Mouse (Mus musculus) heart, postnatal 25 days (tissue): ENCODE data around the gene Mb21d2. TPM values are rescaled to one million over a fixed set of nuclear protein-coding genes. Genes with fewer than 3 reads are reported as not detected.

ENCODE experiments used
- DNase-seq: peaks from one replicate; pipeline ENCODE4 v3.0.0; 2022; ENCODE audit warnings: low spot score
- intact Hi-C: fragments of 180-260 bp; cut with DNase I; formaldehyde crosslinking; loops from one replicate; pipeline ENCODE4 v1.15.1; 2025
- total RNA-seq, 2 experiments: library from RNA; stranded (reverse); gene quantifications; 2 replicates each; pipeline ENCODE4 v1.2.3; 2021

Gene Mb21d2
- total RNA-seq, 2 experiments from 2014 or later: 6.7 to 8.0 TPM

- DNase-seq: no peak
- intact Hi-C loops: no loop called here
Observed at GRCm38 (mm10) chr16:28821774-28822173, 107.7 kb downstream of the Mb21d2 start.

- intact Hi-C loops: no loop called here
- no peak for DNase-seq
Observed at GRCm38 (mm10) chr16:28818749-28819285, 110.7 kb downstream of the Mb21d2 start.

GRCm38 (mm10) chr16:28813290-28813689 is 116.2 kb downstream of the Mb21d2 start:
- DNase-seq: no peak
- intact Hi-C loops: no loop called here

GRCm38 (mm10) chr16:28809089-28809488 is 120.4 kb downstream of the Mb21d2 start:
- intact Hi-C loops: no loop called here
- DNase-seq: no peak

- intact Hi-C loops: loop anchor here (2.0 to 5.0 kb wide), 2 partner anchors 200 to 276 kb away; no protein-coding TSS in a partner anchor
- no peak for DNase-seq
Observed at GRCm38 (mm10) chr16:28793115-28793514, 136.4 kb downstream of the Mb21d2 start.

Other genes starting within 250 kb of the Mb21d2 start
- 10 to 100 TPM; 17.2 to 20.0 TPM for gene Fgf12, start 176.6 kb downstream of the Mb21d2 start, total RNA-seq